Mouse (Mus musculus): Measurements from ENCODE around the gene Gorasp1. TPM values are rescaled to one million over a fixed set of nuclear protein-coding genes. Genes with fewer than 3 reads are reported as not detected.

Gene Gorasp1
- polyA plus RNA-seq, 1 experiment from 2014 or later: 33.1 TPM

- Histone ChIP-seq H3K27me3 (replicated peaks) (no peaks in the 10 kb centered on the region), H3K27ac (no peak overlapping the region), H3K4me3 (no peak overlapping the region), H3K4me2 (no peak overlapping the region), H3K36me3 (replicated peaks) (no peaks in the 10 kb centered on the region), H3K4me1 (peaks cover 6% of the 10 kb centered on the region), H3K9ac (no peak overlapping the region), H3K9me3 (no peaks in the 10 kb centered on the region)
- WGBS: 92% methylated on average over 14 of the region's 14 CpGs
- no peak for ATAC-seq (replicated peaks)
These were observed 4.5 kb upstream of the Gorasp1 start for GRCm38 (mm10) chr9:119941861-119942260.

DNA sequence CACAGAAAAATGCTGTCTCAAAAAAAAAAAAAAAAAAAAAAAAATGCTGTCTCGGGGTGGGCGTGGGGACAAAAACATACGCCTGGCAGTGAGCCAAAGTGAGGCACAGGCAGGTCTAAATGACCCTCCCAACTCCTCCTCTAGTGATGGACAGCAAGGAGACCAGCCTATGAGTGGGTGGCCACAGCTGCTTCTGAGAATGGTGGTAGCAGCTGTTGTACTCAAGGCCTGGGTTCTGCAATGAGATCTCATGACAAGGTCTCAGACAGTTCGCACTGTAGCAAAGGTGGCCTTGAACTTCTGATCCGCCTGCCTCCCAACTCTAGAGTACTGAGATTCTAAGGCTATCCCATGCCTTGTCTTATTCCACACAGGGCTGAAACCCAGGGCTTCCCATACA is 4.0 kb upstream of the Gorasp1 start:
- Histone ChIP-seq H3K4me3 (no peak overlapping the region), H3K9ac (no peak overlapping the region), H3K4me1 (peaks cover 11% of the 10 kb centered on the region), H3K27ac (no peak overlapping the region), H3K9me3 (no peaks in the 10 kb centered on the region), H3K27me3 (replicated peaks) (no peaks in the 10 kb centered on the region), H3K4me2 (no peak overlapping the region), H3K36me3 (replicated peaks) (no peaks in the 10 kb centered on the region)
- no peak for ATAC-seq (replicated peaks)
- 89% methylated on average over 5 of the region's 5 CpGs for WGBS

DNA sequence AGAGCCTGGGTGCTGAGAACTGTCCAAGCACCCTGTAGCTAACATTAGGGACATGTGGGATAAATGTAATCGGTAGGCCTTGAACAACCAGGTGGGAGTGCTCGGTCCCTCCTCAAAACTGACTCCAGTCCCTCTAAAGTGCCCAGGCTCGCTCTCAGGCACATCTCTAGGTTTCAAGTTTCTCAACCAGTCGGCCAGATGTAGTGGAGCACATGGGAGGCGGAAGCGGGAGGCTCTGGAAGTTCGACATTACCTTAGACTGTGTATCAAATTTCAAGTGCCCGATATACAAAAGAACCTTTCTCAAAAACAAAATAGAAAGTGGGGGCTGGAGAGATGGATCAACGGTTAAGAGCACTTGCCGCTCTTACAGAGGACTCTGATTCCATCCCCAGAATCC is 2.3 kb upstream of the Gorasp1 start:
- Histone ChIP-seq H3K4me1 (peaks cover 15% of the 10 kb centered on the region), H3K9me3 (no peaks in the 10 kb centered on the region), H3K4me3 (no peak overlapping the region), H3K27ac (no peak overlapping the region), H3K9ac (no peak overlapping the region), H3K27me3 (replicated peaks) (no peaks in the 10 kb centered on the region), H3K4me2 (no peak overlapping the region), H3K36me3 (replicated peaks) (no peaks in the 10 kb centered on the region)
- WGBS: 76% methylated on average over 10 of the region's 10 CpGs
- no peak for ATAC-seq (replicated peaks)

DNA sequence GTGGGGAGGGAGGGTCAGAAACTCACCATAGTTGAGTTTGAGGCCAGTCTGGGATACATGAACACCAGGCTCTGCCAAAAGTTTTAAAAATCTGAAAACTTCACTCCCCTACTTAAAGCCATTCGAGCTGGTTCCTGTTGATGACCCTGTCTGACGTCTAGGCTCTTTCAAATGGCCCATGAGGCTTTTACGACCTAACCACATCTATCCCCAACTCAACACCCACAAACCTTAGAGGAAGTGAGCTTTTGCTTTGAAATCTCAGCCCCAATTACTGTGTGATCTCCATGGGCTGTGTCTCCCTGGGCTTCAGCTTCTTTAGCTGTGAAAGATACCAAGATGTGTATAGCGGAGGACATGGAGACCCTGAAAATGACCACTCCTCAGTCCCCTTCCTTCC is 1.1 kb upstream of the Gorasp1 start:
- Histone ChIP-seq H3K4me1 (peaks cover 15% of the 10 kb centered on the region), H3K4me3 (no peak overlapping the region), H3K27ac (no peak overlapping the region), H3K9ac (no peak overlapping the region), H3K36me3 (replicated peaks) (no peaks in the 10 kb centered on the region), H3K27me3 (replicated peaks) (no peaks in the 10 kb centered on the region), H3K4me2 (no peak overlapping the region; the same call in 1 of the 2 replicates), H3K9me3 (no peaks in the 10 kb centered on the region)
- 83% methylated on average over 4 of the region's 4 CpGs for WGBS
- ATAC-seq (replicated peaks): no peak

GRCm38 (mm10) chr9:119933675-119934074 is 3.7 kb downstream of the Gorasp1 start:
- Histone ChIP-seq H3K9ac (no peak overlapping the region), H3K36me3 (replicated peaks) (no peaks in the 10 kb centered on the region), H3K27me3 (replicated peaks) (no peaks in the 10 kb centered on the region), H3K4me3 (no peak overlapping the region), H3K27ac (no peak overlapping the region), H3K4me1 (peaks cover 15% of the 10 kb centered on the region), H3K9me3 (no peaks in the 10 kb centered on the region), H3K4me2 (no peak overlapping the region)
- 94% methylated on average over 6 of the region's 6 CpGs for WGBS
- no peak for ATAC-seq (replicated peaks)

GRCm38 (mm10) chr9:119932358-119932757 is 5.0 kb downstream of the Gorasp1 start:
- H3K9ac ChIP-seq: no peak overlapping the region
- no peak for ATAC-seq (replicated peaks)

GRCm38 (mm10) chr9:119926497-119926896 is 10.9 kb downstream of the Gorasp1 start:
- Histone ChIP-seq H3K9ac (no peak overlapping the region), H3K4me3 (no peak overlapping the region), H3K27me3 (replicated peaks) (no peaks in the 10 kb centered on the region), H3K4me2 (no peak overlapping the region), H3K36me3 (replicated peaks) (peaks cover 58% of the 10 kb centered on the region), H3K27ac (no peak overlapping the region), H3K9me3 (no peaks in the 10 kb centered on the region), H3K4me1 (no peaks in the 10 kb centered on the region)
- 90% methylated on average over 5 of the region's 5 CpGs for WGBS
- ATAC-seq (replicated peaks): no peak

More at GRCm38 (mm10) chr9:119932358-119932757, 5.0 kb downstream of the Gorasp1 start:
- no peaks in the 10 kb centered on the region for H3K27me3 ChIP-seq (replicated peaks)
- H3K27ac ChIP-seq: no peak overlapping the region
- H3K4me3 ChIP-seq: no peak overlapping the region
- peaks cover 7% of the 10 kb centered on the region; the same call in 1 of the 2 replicates for H3K36me3 ChIP-seq (replicated peaks)
- peaks cover 10% of the 10 kb centered on the region for H3K4me1 ChIP-seq
- H3K9me3 ChIP-seq: no peaks in the 10 kb centered on the region
- 87% methylated on average over 12 of the region's 12 CpGs for WGBS
- no peak overlapping the region for H3K4me2 ChIP-seq

DNA sequence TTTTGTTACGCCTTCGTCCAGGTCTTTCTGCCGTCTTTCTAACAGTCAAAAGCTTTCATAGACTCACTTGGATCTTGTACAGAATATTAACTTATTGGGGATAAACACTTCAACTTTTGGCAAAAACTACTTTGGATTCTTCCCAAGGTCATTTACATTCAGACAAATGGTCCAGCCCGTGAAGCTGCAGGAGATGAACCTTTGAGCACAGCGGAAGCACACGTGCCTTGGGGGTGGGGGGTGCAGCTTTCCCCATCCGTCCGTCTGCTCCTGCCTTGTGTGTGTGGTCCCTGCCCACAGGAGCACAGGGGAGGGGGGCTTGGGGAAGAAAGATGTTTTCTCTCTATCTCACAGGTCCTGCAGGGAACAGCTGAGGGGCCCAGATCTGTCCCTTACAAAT is 11.6 kb downstream of the Gorasp1 start:
- WGBS: 75% methylated on average over 8 of the region's 8 CpGs
- H3K36me3 ChIP-seq (replicated peaks): peaks cover 61% of the 10 kb centered on the region
- ATAC-seq (replicated peaks): no peak
- H3K9me3 ChIP-seq: no peaks in the 10 kb centered on the region
- no peak overlapping the region for H3K4me3 ChIP-seq
- H3K27ac ChIP-seq: no peak overlapping the region
- no peak overlapping the region for H3K4me2 ChIP-seq
- H3K4me1 ChIP-seq: no peaks in the 10 kb centered on the region
- H3K9ac ChIP-seq: no peak overlapping the region
- no peaks in the 10 kb centered on the region for H3K27me3 ChIP-seq (replicated peaks)

DNA sequence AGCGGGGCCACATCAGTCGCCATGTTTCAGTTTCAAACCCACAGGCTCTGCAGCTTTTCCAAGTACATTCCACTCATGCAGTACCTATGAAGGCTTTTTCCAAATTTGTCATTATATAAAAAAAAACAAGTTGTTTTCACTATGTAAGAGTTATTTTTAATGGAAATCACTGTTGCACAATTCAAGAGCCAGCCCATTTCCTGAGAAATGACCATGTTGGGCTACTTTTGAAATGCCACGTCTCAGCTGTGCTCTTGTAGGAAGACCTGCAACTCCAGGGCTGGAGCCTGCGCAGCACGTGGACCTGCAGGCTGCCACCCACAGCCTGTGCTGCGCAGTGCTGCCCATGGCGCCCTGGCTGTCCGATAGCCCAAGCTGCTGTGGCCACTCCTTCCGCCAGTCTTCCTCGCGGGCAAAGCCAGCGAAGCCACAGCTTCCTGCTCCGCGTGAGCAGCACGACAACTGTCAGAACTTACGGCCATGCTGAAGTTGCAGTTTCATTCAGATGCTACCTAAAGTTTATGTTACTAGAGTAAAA is 12.2 kb downstream of the Gorasp1 start:
- peaks cover 67% of the 10 kb centered on the region for H3K36me3 ChIP-seq (replicated peaks)

DNA sequence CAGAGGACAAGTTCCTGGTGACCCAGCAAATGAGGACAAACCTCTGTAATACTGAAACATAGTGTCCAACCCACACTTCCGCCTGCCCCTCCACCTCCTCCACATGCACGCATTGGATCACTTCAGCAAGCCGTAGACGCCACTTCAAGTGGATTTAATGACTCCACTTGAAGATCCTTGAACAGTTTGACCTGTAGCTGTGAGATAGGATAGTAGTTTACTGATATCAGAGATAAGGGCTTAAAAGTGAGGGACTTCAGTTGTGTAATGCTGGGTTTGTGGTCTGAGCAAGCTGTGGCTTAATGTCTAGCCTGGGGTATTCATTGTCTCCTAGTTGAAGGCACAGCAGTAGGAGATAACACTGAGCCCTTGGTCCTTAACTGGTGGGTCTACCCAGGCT is 13.9 kb downstream of the Gorasp1 start:
- H3K36me3 ChIP-seq (replicated peaks): peaks cover 73% of the 10 kb centered on the region
- no peak overlapping the region for H3K4me3 ChIP-seq
- H3K27me3 ChIP-seq (replicated peaks): no peaks in the 10 kb centered on the region
- no peak overlapping the region for H3K4me2 ChIP-seq
- no peak overlapping the region for H3K27ac ChIP-seq
- no peaks in the 10 kb centered on the region for H3K9me3 ChIP-seq
- no peak overlapping the region for H3K9ac ChIP-seq
- no peak for ATAC-seq (replicated peaks)
- no peaks in the 10 kb centered on the region for H3K4me1 ChIP-seq
- WGBS: 91% methylated on average over 4 of the region's 4 CpGs

More for the DNA sequence above, 12.2 kb downstream of the Gorasp1 start:
- no peaks in the 10 kb centered on the region for H3K27me3 ChIP-seq (replicated peaks)
- no peak overlapping the region for H3K4me2 ChIP-seq
- 94% methylated on average over 16 of the region's 16 CpGs for WGBS
- H3K4me1 ChIP-seq: no peaks in the 10 kb centered on the region
- H3K27ac ChIP-seq: no peak overlapping the region
- ATAC-seq (replicated peaks): no peak
- no peaks in the 10 kb centered on the region for H3K9me3 ChIP-seq
- no peak overlapping the region for H3K9ac ChIP-seq
- no peak overlapping the region for H3K4me3 ChIP-seq

DNA sequence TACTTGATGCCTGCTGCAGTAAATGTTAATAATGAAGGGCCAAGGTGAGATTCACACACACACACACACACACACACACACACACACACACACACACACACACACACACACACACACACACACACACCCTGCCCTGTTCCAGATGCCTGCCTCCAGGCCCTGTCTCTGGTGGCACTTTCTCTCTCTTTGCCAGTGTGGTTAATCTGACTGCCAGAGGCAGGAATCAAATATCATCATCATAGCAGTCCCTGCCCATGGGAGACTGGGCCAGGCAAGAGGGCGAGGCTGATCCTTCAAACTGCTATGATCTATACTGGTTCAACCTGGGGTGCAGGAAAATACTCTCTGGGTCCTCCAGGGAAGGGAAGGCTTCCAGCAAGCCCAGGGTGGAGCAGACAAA is 17.5 kb downstream of the Gorasp1 start:
- H3K27ac ChIP-seq: no peak overlapping the region
- no peaks in the 10 kb centered on the region for H3K27me3 ChIP-seq (replicated peaks)
- WGBS: 95% methylated on average over 1 of the region's 1 CpGs
- peaks cover 59% of the 10 kb centered on the region for H3K36me3 ChIP-seq (replicated peaks)
- no peaks in the 10 kb centered on the region for H3K9me3 ChIP-seq
- no peak for ATAC-seq (replicated peaks)
- H3K4me1 ChIP-seq: no peaks in the 10 kb centered on the region
- no peak overlapping the region for H3K9ac ChIP-seq
- H3K4me3 ChIP-seq: no peak overlapping the region
- no peak overlapping the region for H3K4me2 ChIP-seq

- Histone ChIP-seq H3K27ac (no peak overlapping the region), H3K4me3 (no peak overlapping the region), H3K9ac (no peak overlapping the region), H3K27me3 (replicated peaks) (no peaks in the 10 kb centered on the region), H3K4me2 (no peak overlapping the region), H3K36me3 (replicated peaks) (peaks cover 43% of the 10 kb centered on the region), H3K4me1 (no peaks in the 10 kb centered on the region), H3K9me3 (no peaks in the 10 kb centered on the region)
- no peak for ATAC-seq (replicated peaks)
- WGBS: 70% methylated on average over 13 of the region's 13 CpGs
These were observed 24.1 kb downstream of the Gorasp1 start for GRCm38 (mm10) chr9:119913087-119913838.

GRCm38 (mm10) chr9:119909931-119910330 is 27.4 kb downstream of the Gorasp1 start:
- H3K36me3 ChIP-seq (replicated peaks): peaks cover 58% of the 10 kb centered on the region
- H3K4me2 ChIP-seq: no peak overlapping the region
- H3K9ac ChIP-seq: no peak overlapping the region
- ATAC-seq (replicated peaks): no peak
- WGBS: 85% methylated on average over 3 of the region's 3 CpGs
- no peaks in the 10 kb centered on the region for H3K9me3 ChIP-seq
- H3K27ac ChIP-seq: no peak overlapping the region
- no peaks in the 10 kb centered on the region for H3K4me1 ChIP-seq
- no peaks in the 10 kb centered on the region for H3K27me3 ChIP-seq (replicated peaks)
- H3K4me3 ChIP-seq: no peak overlapping the region
